Mouse (Mus musculus) lung, postnatal 0 days (tissue): ENCODE measurements around the gene Dhrs9. TPM values are rescaled to one million over a fixed set of nuclear protein-coding genes. Genes with fewer than 3 reads are reported as not detected.

Experiments used
- ATAC-seq: fragments of 200-750 bp; cut with Nextera tagmentation; 2 replicates; pipeline ENCODE4 v1.8.0; 2017; ENCODE audit warnings: moderate library complexity
- DNase-seq: peaks from one replicate; pipeline ENCODE4 v3.0.0-alpha.2; 2016; ENCODE audit warnings: low spot score
- H3K27ac ChIP-seq: fragments of 300-500 bp; sonication (generic); 2 replicates; pipeline ENCODE4 v1.5.1; 2014; ENCODE audit warnings: antibody characterized with exemption, mild to moderate bottlenecking, low read length, mixed read lengths
- H3K27me3 ChIP-seq: fragments of 300-500 bp; sonication (generic); replicated peaks from 2 replicates; pipeline ENCODE4 v1.6.1; 2014; ENCODE audit warnings: low read length, mixed read lengths; ENCODE audit not compliant: insufficient read depth
- H3K36me3 ChIP-seq: fragments of 300-500 bp; sonication (generic); 2 replicates; pipeline ENCODE4 v1.6.1; 2014; ENCODE audit warnings: low read length, mixed read lengths; ENCODE audit not compliant: insufficient read depth
- H3K4me1 ChIP-seq: fragments of 300-500 bp; sonication (generic); 2 replicates; pipeline ENCODE4 v1.6.1; 2014; ENCODE audit warnings: antibody characterized with exemption, low read depth, low read length, mixed read lengths; ENCODE audit not compliant: insufficient read depth
- H3K4me2 ChIP-seq: fragments of 300-500 bp; sonication (generic); replicated peaks from 2 replicates; pipeline ENCODE4 v1.6.1; 2014; ENCODE audit warnings: low read depth, mild to moderate bottlenecking, low read length, moderate library complexity, mixed read lengths
- H3K4me3 ChIP-seq: fragments of 300-500 bp; sonication (generic); 2 replicates; pipeline ENCODE4 v1.5.1; 2014; ENCODE audit warnings: low read depth, low read length
- H3K9ac ChIP-seq: fragments of 300-500 bp; sonication (generic); replicated peaks from 2 replicates; pipeline ENCODE4 v1.6.1; 2014; ENCODE audit warnings: low read depth, mild to moderate bottlenecking
- H3K9me3 ChIP-seq: fragments of 300-500 bp; sonication (generic); 2 replicates; pipeline ENCODE4 v1.6.1; 2016; ENCODE audit warnings: low read length, mixed read lengths
- CTCF ChIP-seq: IDR thresholded peaks from 2 replicates; pipeline ENCODE4 v1.5.1; 2016; ENCODE audit warnings: antibody characterized with exemption, mild to moderate bottlenecking
- EP300 ChIP-seq: IDR thresholded peaks from 2 replicates; pipeline ENCODE4 v1.6.1; 2016; ENCODE audit warnings: antibody characterized with exemption, mild to moderate bottlenecking, control low read depth
- WGBS: fragments of 180-500 bp; shearing (Covaris S2); extraction: QIAGEN DNeasy Blood & Tissue Kit; methylation state at CpG from one replicate; pipeline ENCODE4 v1.1.7; 2014; 5-methylcytosine and 5-hydroxymethylcytosine counted together
- polyA plus RNA-seq: library from polyadenylated mRNA; unstranded; fragments of >200 nt; fragmentation: Nextera tagmentation; extraction: Ambion mirVana; gene quantifications from 2 replicates; pipeline ENCODE4 v1.2.1, GENCODE M21; 2015

The Dhrs9 gene
- polyA plus RNA-seq, 1 experiment from 2014 or later = 0.10 TPM

DNA sequence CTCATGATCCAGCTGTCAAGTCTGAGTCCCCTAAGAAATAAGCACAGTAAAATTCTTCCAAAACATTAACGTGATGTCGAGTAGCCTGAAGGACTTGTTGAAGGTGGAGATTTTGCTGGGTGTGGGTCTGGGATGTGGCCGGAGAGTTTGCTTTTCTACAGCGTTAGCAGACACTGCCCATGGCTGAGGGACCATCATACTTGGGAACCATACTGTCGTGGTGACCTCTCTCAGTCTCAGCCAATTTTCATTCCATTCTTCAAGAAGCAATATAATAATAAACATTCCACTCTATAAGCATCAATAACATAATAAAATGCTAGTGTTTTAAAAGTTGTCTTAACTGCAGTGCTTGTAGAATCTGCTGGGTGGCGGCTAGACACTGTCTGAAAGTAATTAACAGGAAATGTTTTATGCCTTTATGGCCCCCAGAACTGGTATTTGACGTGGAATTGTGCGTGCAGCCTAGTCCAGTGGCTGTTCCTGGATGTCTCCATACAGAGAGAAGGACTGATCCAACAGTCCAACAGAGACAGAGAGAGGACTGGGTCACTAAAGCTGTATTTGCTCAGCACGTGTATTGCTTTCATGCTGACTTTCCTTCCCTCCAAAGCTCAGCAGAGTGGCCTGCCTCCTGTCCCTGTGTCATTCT lies 15.5 kb downstream of the Dhrs9 start:
- 62% methylated on average over 9 of the region's 9 CpGs for WGBS
- no peak overlapping the region for H3K27ac ChIP-seq
- TF ChIP-seq CTCF (no peak), EP300 (no peak)
- no peak overlapping the region for H3K4me2 ChIP-seq
- H3K4me1 ChIP-seq = no peaks in the 10 kb centered on the region
- H3K4me3 ChIP-seq = no peak overlapping the region
- H3K36me3 ChIP-seq = no peaks in the 10 kb centered on the region
- H3K9ac ChIP-seq = no peak overlapping the region
- no peaks in the 10 kb centered on the region for H3K27me3 ChIP-seq
- ATAC-seq (no peak), DNase-seq (no peak)
- H3K9me3 ChIP-seq = no peaks in the 10 kb centered on the region

DNA sequence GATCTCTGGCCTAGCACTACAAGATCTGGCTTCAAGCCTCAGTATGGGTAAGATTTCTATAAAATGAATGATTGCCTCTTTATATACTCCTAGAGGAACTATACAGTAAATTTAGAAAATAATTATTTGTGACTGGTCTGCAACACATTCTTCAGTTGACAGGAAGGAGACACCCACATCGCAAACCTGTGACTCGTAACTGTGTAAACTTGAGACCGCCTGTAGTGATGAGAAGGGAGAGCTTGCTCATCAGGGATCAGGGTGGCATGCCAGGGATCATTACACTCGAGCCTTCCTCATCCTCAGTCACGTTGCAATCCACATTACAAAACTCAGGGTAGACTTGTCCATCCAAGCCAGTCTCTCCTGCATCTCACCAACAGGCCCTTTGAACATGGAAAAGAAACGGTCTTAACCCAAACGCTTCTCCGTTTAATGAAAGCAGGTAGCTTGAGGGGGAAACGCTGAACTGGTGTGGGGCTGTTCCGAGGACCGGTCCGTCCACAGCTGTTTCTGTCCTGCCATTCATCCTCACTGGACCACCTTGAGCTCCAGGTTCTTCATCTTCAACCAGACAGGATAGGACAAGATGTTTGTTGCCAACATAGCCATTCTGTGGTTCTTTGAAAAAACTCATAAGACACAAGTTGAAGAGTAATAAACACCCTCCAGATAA lies 16.7 kb downstream of the Dhrs9 start:
- ATAC-seq = no peak
- H3K9ac ChIP-seq = no peak overlapping the region
- no peaks in the 10 kb centered on the region for H3K36me3 ChIP-seq
- no peaks in the 10 kb centered on the region for H3K27me3 ChIP-seq
- H3K9me3 ChIP-seq = no peaks in the 10 kb centered on the region
- no peak overlapping the region for H3K27ac ChIP-seq
- no peaks in the 10 kb centered on the region for H3K4me1 ChIP-seq
- TF ChIP-seq CTCF (no peak), EP300 (no peak)
- H3K4me3 ChIP-seq = no peak overlapping the region
- H3K4me2 ChIP-seq = no peak overlapping the region
- DNase-seq = no peak
- 78% methylated on average over 12 of the region's 12 CpGs for WGBS

DNA sequence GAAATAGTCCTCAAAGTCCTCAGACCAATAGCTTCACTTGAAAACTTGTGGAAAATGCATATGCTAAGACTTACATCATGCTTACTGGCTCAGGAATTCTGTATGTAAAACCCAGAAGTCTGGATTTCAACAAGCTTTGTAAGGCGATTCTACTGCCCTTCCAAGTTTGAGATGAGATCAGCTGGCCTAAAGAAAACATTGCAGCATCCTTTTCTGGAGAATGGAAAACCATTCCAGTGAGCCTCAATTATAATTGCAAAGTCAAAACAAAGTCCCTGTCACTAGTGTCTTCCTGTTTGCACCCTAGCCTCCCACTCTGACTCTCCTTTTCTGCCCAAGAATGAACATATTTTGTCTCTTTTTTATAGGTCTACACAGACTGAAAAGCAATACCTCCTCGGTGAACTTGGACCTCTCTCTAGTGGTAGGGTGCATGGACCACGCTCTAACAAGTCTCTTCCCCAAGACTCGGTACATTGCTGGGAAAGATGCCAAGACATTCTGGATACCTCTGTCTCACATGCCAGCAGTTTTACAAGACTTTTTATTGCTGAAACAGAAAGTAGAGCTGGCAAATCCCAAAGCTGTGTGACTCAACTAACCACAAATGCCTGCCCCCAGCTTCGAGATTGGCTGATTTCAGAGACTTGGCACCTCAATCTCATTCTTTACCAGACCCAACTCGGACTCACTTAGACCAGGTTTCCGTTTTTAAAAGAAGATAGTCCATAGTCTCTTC lies 20.8 kb downstream of the Dhrs9 start:
- DNase-seq (no peak), ATAC-seq (no peak)
- 62% methylated on average over 7 of the region's 7 CpGs for WGBS
- no peak overlapping the region for H3K27ac ChIP-seq
- no peaks in the 10 kb centered on the region for H3K9me3 ChIP-seq
- no peaks in the 10 kb centered on the region for H3K4me1 ChIP-seq
- no peak for TF ChIP-seq CTCF
- TF ChIP-seq EP300 = no peak
- H3K4me2 ChIP-seq = no peak overlapping the region
- H3K27me3 ChIP-seq = no peaks in the 10 kb centered on the region
- H3K9ac ChIP-seq = no peak overlapping the region
- no peaks in the 10 kb centered on the region for H3K36me3 ChIP-seq
- H3K4me3 ChIP-seq = no peak overlapping the region

- 75% methylated on average over 6 of the region's 6 CpGs for WGBS
- no peak overlapping the region for H3K9ac ChIP-seq
- ATAC-seq (no peak), DNase-seq (no peak)
- no peak overlapping the region for H3K4me2 ChIP-seq
- no peaks in the 10 kb centered on the region for H3K36me3 ChIP-seq
- H3K9me3 ChIP-seq = no peaks in the 10 kb centered on the region
- no peak overlapping the region for H3K4me3 ChIP-seq
- H3K27ac ChIP-seq = no peak overlapping the region
- no peaks in the 10 kb centered on the region for H3K27me3 ChIP-seq
- TF ChIP-seq CTCF = no peak
- TF ChIP-seq EP300 = no peak
- H3K4me1 ChIP-seq = no peaks in the 10 kb centered on the region
Measured at GRCm38 (mm10) chr2:69401891-69402290, 21.6 kb downstream of the Dhrs9 start.

DNA sequence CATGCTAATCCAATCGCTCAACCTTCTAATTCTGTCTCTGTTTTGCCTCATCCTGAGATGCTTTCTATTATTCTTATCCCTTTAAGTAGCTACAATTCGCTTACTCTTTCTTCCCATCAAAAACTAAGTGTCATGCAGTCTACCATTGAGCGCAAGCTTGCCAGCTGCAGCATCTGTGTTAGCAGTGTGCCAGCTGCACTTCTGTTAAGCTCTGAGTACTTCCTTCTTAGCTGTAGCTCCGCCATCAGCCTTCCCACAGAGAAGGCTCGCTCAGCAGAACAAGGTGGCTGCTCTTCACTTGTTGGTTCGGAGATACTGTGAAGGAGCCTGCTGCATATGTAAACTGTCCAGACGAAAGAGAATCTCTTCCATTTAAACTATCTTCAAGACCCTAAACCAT lies 22.1 kb downstream of the Dhrs9 start:
- WGBS = 86% methylated on average over 7 of the region's 7 CpGs
- no peak for TF ChIP-seq CTCF
- no peak for TF ChIP-seq EP300

GRCm38 (mm10) chr2:69405692-69406091 lies 25.4 kb downstream of the Dhrs9 start:
- Histone ChIP-seq H3K27me3 (no peaks in the 10 kb centered on the region), H3K4me1 (no peaks in the 10 kb centered on the region), H3K4me3 (no peak overlapping the region), H3K9ac (no peak overlapping the region), H3K36me3 (no peaks in the 10 kb centered on the region), H3K4me2 (no peak overlapping the region), H3K9me3 (no peaks in the 10 kb centered on the region), H3K27ac (no peak overlapping the region)
- WGBS = 67% methylated on average over 5 of the region's 5 CpGs
- TF ChIP-seq CTCF (no peak), EP300 (no peak)
- no peak for ATAC-seq
- DNase-seq = no peak

More for the DNA sequence above, 22.1 kb downstream of the Dhrs9 start:
- Histone ChIP-seq H3K9ac (no peak overlapping the region), H3K4me3 (no peak overlapping the region), H3K9me3 (no peaks in the 10 kb centered on the region), H3K4me1 (no peaks in the 10 kb centered on the region), H3K27me3 (no peaks in the 10 kb centered on the region), H3K27ac (no peak overlapping the region), H3K4me2 (no peak overlapping the region), H3K36me3 (no peaks in the 10 kb centered on the region)
- DNase-seq (no peak), ATAC-seq (no peak)
